Mouse (Mus musculus) midbrain, embryonic 16.5 days (tissue): ENCODE results near the gene Fam76b. TPM values are rescaled to one million over a fixed set of nuclear protein-coding genes. Genes with fewer than 3 reads are reported as not detected.

Experiments used
- ATAC-seq: fragments of 200-750 bp; cut with Nextera tagmentation; 2 replicates; pipeline ENCODE4 v1.8.0; 2017; ENCODE audit warnings: moderate TSS enrichment
- H3K27ac ChIP-seq: fragments of 300-500 bp; sonication (generic); 2 replicates; pipeline ENCODE4 v1.5.1; 2014; ENCODE audit warnings: mild to moderate bottlenecking, low read length, mixed read lengths
- H3K27me3 ChIP-seq: fragments of 300-500 bp; sonication (generic); 2 replicates; pipeline ENCODE4 v1.6.1; 2014; ENCODE audit warnings: low read depth, low read length, mixed read lengths; ENCODE audit not compliant: control insufficient read depth, insufficient read depth
- H3K36me3 ChIP-seq: fragments of 300-500 bp; sonication (generic); 2 replicates; pipeline ENCODE4 v1.6.1; 2014; ENCODE audit warnings: mild to moderate bottlenecking, low read length, moderate library complexity, mixed read lengths; ENCODE audit not compliant: control insufficient read depth, insufficient read depth
- H3K4me1 ChIP-seq: fragments of 300-500 bp; sonication (generic); 2 replicates; pipeline ENCODE4 v1.6.1; 2014; ENCODE audit warnings: mild to moderate bottlenecking, low read length, mixed read lengths; ENCODE audit not compliant: control insufficient read depth, insufficient read depth
- H3K4me2 ChIP-seq: fragments of 300-500 bp; sonication (generic); 2 replicates; pipeline ENCODE4 v1.6.1; 2014; ENCODE audit warnings: mild to moderate bottlenecking, low read length, mixed read lengths
- H3K4me3 ChIP-seq: fragments of 300-500 bp; sonication (generic); 2 replicates; pipeline ENCODE4 v1.5.1; 2014; ENCODE audit warnings: low read depth, mild to moderate bottlenecking, low read length, moderate library complexity, mixed read lengths
- H3K9ac ChIP-seq: fragments of 300-500 bp; sonication (generic); 2 replicates; pipeline ENCODE4 v1.6.1; 2014; ENCODE audit warnings: low read depth, low read length, mixed read lengths
- H3K9me3 ChIP-seq: fragments of 300-500 bp; sonication (generic); replicated peaks from 2 replicates; pipeline ENCODE4 v1.6.1; 2014; ENCODE audit warnings: mild to moderate bottlenecking, low read length, mixed read lengths; ENCODE audit not compliant: control insufficient read depth, poor library complexity, severe bottlenecking
- WGBS: fragments of 180-500 bp; shearing (Covaris S2); extraction: QIAGEN DNeasy Blood & Tissue Kit; methylation state at CpG from one replicate; pipeline ENCODE4 v1.1.7; 2014; 5-methylcytosine and 5-hydroxymethylcytosine counted together
- polyA plus RNA-seq: library from polyadenylated mRNA; unstranded; fragments of >200 nt; fragmentation: Nextera tagmentation; extraction: Ambion mirVana; gene quantifications from 2 replicates; pipeline ENCODE4 v1.2.1, GENCODE M21; 2015

Gene Fam76b
- polyA plus RNA-seq, 1 experiment from 2014 or later: 16.3 TPM

- ATAC-seq: no peak
- Histone ChIP-seq H3K27me3 (no peaks in the 10 kb centered on the region), H3K4me3 (no peak overlapping the region), H3K36me3 (no peaks in the 10 kb centered on the region), H3K27ac (no peak overlapping the region), H3K4me2 (no peak overlapping the region), H3K9me3 (no peaks in the 10 kb centered on the region), H3K9ac (no peak overlapping the region), H3K4me1 (no peaks in the 10 kb centered on the region)
- WGBS: 59% methylated on average over 2 of the region's 2 CpGs
Observed at GRCm38 (mm10) chr9:13882478-13882877, 55.0 kb downstream of the Fam76b start.

GRCm38 (mm10) chr9:13888981-13889380, 61.5 kb downstream of the Fam76b start:
- no peak overlapping the region for H3K27ac ChIP-seq
- no peak overlapping the region for H3K4me2 ChIP-seq
- no peaks in the 10 kb centered on the region for H3K36me3 ChIP-seq
- H3K27me3 ChIP-seq: no peaks in the 10 kb centered on the region
- H3K4me3 ChIP-seq: no peak overlapping the region
- H3K4me1 ChIP-seq: peaks cover 7% of the 10 kb centered on the region; the same call in 1 of the 2 replicates
- 0 out of 2 replicates have a peak, but pooled peaks have one; percentile 26 for ATAC-seq
- no peak overlapping the region for H3K9ac ChIP-seq
- no peaks in the 10 kb centered on the region for H3K9me3 ChIP-seq
- WGBS: 79% methylated on average over 5 of the region's 5 CpGs

- Histone ChIP-seq H3K4me1 (peaks cover 7% of the 10 kb centered on the region; the same call in 1 of the 2 replicates), H3K4me3 (no peak overlapping the region), H3K9ac (no peak overlapping the region; the same call in 1 of the 2 replicates)
Observed at GRCm38 (mm10) chr9:13889657-13890056, 62.1 kb downstream of the Fam76b start.

GRCm38 (mm10) chr9:13890171-13890570, 62.7 kb downstream of the Fam76b start:
- Histone ChIP-seq H3K4me1 (peaks cover 7% of the 10 kb centered on the region; the same call in 1 of the 2 replicates), H3K9me3 (no peaks in the 10 kb centered on the region), H3K4me2 (no peak overlapping the region), H3K36me3 (no peaks in the 10 kb centered on the region), H3K27me3 (no peaks in the 10 kb centered on the region), H3K4me3 (no peak overlapping the region), H3K9ac (no peak overlapping the region), H3K27ac (no peak overlapping the region)
- WGBS: 46% methylated on average over 5 of the region's 5 CpGs
- peak; percentile 82 for ATAC-seq

More at GRCm38 (mm10) chr9:13889657-13890056, 62.1 kb downstream of the Fam76b start:
- ATAC-seq: peak; percentile 96
- Histone ChIP-seq H3K4me2 (peak overlapping the region; percentile 23), H3K36me3 (no peaks in the 10 kb centered on the region), H3K27ac (no peak overlapping the region; the same call in 1 of the 2 replicates), H3K27me3 (no peaks in the 10 kb centered on the region), H3K9me3 (no peaks in the 10 kb centered on the region)
- WGBS: 8% methylated on average over 9 of the region's 9 CpGs

- no peak overlapping the region for H3K4me3 ChIP-seq
- H3K4me2 ChIP-seq: no peak overlapping the region
- WGBS: 93% methylated on average over 6 of the region's 6 CpGs
- H3K9ac ChIP-seq: no peak overlapping the region
- peaks cover 19% of the 10 kb centered on the region for H3K4me1 ChIP-seq
- H3K9me3 ChIP-seq: no peaks in the 10 kb centered on the region
- H3K36me3 ChIP-seq: no peaks in the 10 kb centered on the region
- H3K27me3 ChIP-seq: no peaks in the 10 kb centered on the region
- ATAC-seq: no peak
- H3K27ac ChIP-seq: no peak overlapping the region
Observed at GRCm38 (mm10) chr9:13891888-13892287, 64.4 kb downstream of the Fam76b start.

GRCm38 (mm10) chr9:13893044-13893443, 65.5 kb downstream of the Fam76b start:
- H3K36me3 ChIP-seq: no peaks in the 10 kb centered on the region
- H3K4me2 ChIP-seq: no peak overlapping the region
- no peak for ATAC-seq
- 70% methylated on average over 4 of the region's 4 CpGs for whole genome bisulfite sequencing
- no peaks in the 10 kb centered on the region for H3K27me3 ChIP-seq
- no peaks in the 10 kb centered on the region for H3K9me3 ChIP-seq
- H3K4me3 ChIP-seq: no peak overlapping the region
- H3K9ac ChIP-seq: no peak overlapping the region
- peaks cover 19% of the 10 kb centered on the region for H3K4me1 ChIP-seq
- H3K27ac ChIP-seq: no peak overlapping the region

GRCm38 (mm10) chr9:13894491-13894890, 67.0 kb downstream of the Fam76b start:
- 81% methylated on average over 8 of the region's 8 CpGs for WGBS
- Histone ChIP-seq H3K9me3 (no peaks in the 10 kb centered on the region), H3K4me1 (peaks cover 23% of the 10 kb centered on the region), H3K4me2 (no peak overlapping the region), H3K27ac (no peak overlapping the region), H3K27me3 (no peaks in the 10 kb centered on the region), H3K9ac (no peak overlapping the region), H3K4me3 (no peak overlapping the region), H3K36me3 (no peaks in the 10 kb centered on the region)
- no peak for ATAC-seq

GRCm38 (mm10) chr9:13894936-13895335, 67.4 kb downstream of the Fam76b start:
- peaks cover 21% of the 10 kb centered on the region for H3K4me1 ChIP-seq

GRCm38 (mm10) chr9:13896055-13896454, 68.5 kb downstream of the Fam76b start:
- Histone ChIP-seq H3K4me1 (peaks cover 15% of the 10 kb centered on the region), H3K36me3 (no peaks in the 10 kb centered on the region), H3K4me3 (no peak overlapping the region), H3K4me2 (no peak overlapping the region), H3K9me3 (no peaks in the 10 kb centered on the region), H3K27ac (peak overlapping the region; percentile 84), H3K27me3 (no peaks in the 10 kb centered on the region), H3K9ac (0 out of 2 replicates have a peak overlapping the region, but pooled peaks have one; percentile 30)
- peak; percentile 73 for ATAC-seq
- 42% methylated on average over 6 of the region's 6 CpGs for WGBS

More at GRCm38 (mm10) chr9:13894936-13895335, 67.4 kb downstream of the Fam76b start:
- Histone ChIP-seq H3K4me2 (no peak overlapping the region), H3K9me3 (no peaks in the 10 kb centered on the region), H3K36me3 (no peaks in the 10 kb centered on the region), H3K27me3 (no peaks in the 10 kb centered on the region), H3K27ac (no peak overlapping the region; the same call in 1 of the 2 replicates), H3K4me3 (no peak overlapping the region), H3K9ac (no peak overlapping the region)
- WGBS: 88% methylated on average over 7 of the region's 7 CpGs
- ATAC-seq: no peak
